Mouse (Mus musculus): Measurements from ENCODE around the gene Bcar1.

The Bcar1 gene

DNA sequence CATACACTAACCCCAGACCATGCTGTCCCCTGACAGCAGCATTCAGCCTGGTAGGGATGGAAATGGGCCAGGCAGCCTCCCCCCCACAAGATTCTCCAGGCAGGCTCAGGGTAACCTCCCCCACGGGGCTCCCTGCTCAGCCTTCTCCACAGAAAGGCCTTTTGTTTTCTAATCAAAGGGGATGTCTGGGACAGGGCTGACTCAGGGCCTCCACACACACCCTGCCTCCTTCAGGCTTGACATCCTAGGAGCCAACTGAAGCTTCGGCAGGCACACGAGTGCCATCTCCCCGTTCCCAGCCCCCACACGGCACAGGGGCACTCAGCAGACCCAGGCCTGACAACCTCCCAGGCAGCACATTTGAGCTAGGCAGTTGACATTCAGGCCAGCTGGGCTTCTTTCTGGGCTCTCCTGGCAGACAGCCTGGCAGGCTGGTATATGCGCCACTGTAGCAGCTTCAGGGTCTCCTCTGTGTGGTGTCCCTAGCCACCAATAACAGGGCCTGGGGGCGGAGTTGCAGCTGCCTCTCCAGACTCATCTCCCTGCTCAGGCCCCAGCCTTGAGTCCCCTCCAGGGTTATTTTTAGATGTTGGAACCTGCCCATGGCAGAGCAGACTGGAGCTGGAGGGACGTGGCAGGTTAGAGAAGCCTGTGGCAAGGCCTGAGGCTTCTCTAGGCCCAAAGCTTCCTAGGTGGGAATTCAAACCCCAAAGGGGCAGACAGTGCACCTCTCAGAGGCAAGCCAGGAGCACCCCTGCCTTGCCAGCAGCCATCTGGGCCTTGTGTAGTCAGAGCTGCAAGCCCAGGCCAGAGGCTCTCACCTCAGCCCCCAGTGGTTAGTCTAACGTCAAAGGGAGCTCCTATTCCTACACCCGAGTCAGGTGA is 26.8 kb downstream of the Bcar1 start:
- DNase-seq (ENCODE audit: low read depth, low spot score): no peak

GRCm38 (mm10) chr8:111715514-111715913 is 28.1 kb downstream of the Bcar1 start:
- no peak for DNase-seq (ENCODE audit: low read depth, low spot score)

- DNase-seq (ENCODE audit: low read depth, low spot score): no peak
These were observed 29.3 kb downstream of the Bcar1 start for GRCm38 (mm10) chr8:111714295-111714694.

DNA sequence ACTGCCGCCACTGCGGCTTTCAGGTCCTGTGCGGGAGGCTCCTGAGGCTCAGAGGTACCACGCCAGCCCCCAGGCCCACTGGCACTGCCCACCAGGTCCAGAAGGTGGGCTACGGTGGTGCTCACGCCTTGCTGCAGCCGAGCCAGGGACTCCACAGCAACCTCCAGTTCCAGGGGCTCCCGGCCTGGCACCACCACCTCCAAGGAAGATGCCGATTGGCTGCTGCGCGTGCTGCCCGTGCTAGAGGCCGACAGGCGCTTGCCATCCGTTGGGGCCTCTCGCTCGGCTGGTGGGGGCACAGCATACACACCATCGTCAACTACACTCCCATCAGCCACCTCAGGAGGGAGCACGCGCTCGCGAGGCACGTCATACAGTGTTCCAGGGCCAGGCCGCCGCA is 29.8 kb downstream of the Bcar1 start:
- DNase-seq (ENCODE audit: low read depth, low spot score): no peak

DNA sequence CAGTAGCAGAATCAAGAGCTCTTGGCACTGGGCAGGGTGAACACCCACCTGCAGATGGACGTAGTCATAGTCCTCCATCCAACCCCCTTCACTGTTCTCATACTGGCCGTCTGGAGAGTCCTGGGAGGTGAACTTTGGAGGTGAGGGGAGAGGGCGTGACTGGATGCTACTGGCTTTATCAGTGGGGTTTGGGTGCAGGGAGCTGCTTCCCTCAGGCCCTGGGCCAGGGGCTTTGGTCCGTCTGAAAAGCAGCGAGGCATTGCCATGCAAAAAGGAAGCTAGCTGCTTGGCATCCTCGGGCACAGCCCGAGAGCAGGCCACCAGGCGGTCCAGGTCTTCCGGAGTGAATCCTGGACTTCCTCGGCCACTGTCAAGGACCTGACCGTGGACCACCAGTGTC is 30.3 kb downstream of the Bcar1 start:
- no peak for DNase-seq (ENCODE audit: low read depth, low spot score)

DNA sequence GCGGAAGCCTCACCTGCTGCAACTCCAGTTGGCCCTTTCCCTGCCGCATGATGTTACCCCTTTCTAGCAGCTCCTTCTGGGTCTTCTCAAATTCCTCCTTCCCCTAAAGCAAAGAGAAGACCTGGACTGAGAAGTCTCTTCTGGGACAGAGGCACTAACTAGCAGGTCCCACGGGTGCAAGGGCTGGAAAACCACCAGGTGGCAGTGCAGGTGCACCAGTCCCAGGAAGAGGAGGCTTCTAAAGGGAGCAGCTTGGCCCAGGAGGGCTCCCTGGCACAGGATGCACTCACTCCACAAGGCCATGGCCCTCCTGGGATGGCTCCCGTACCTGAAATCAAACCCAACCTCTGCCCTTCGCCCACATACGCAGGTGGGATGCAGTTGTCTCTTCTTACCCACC is 31.0 kb downstream of the Bcar1 start:
- peak; percentile 49 for DNase-seq (ENCODE audit: low read depth, low spot score)

GRCm38 (mm10) chr8:111712135-111712534 is 31.5 kb downstream of the Bcar1 start:
- no peak for DNase-seq (ENCODE audit: low read depth, low spot score)

- DNase-seq (ENCODE audit: low read depth, low spot score): no peak
These were observed 32.7 kb downstream of the Bcar1 start for GRCm38 (mm10) chr8:111710777-111711485.

DNA sequence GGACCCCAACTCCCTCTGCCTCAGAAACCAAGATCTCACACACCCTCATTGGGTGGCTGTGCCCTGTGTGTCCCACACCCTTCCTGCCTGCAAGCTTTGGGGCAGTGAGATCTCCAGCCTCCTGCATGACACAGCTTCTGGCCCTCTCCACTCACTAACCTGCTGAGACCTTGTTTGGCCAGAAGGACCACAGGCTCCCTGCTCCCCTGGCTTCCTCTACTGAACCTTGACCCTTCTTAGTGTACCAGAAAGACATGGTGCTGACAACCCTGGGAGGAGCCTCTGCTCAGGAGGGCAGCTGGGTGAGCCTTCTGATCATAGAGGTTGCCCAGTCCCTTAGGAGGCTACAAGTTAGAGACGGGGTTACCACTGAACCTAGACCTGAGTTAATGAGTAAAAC is 34.4 kb downstream of the Bcar1 start:
- no peak for DNase-seq (ENCODE audit: low read depth, low spot score)

- DNase-seq (ENCODE audit: low read depth, low spot score): no peak
These were observed 35.3 kb downstream of the Bcar1 start for GRCm38 (mm10) chr8:111708265-111708664.

- DNase-seq (ENCODE audit: low read depth, low spot score): no peak
These were observed 37.9 kb downstream of the Bcar1 start for GRCm38 (mm10) chr8:111705699-111706098.

DNA sequence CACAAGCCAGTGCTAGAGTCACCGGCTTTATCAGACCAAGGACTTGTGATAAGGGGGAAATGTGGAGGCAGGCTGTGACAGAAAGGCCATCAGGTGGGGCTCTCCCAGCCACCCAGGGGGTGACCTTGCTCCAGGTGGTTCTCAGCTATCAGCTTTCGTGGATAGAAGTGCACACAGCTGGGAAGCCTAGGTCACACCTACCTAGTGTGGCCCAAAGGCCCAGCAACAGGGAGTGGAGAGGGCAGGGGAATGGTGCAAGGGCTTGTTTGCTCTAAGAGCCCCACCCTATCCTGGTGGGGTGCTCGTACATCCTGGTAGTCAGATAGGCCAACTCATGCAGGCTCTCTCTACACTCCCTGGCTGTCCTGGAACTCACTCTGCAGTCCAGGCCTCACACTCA is 38.4 kb downstream of the Bcar1 start:
- no peak for DNase-seq (ENCODE audit: low read depth, low spot score)

DNA sequence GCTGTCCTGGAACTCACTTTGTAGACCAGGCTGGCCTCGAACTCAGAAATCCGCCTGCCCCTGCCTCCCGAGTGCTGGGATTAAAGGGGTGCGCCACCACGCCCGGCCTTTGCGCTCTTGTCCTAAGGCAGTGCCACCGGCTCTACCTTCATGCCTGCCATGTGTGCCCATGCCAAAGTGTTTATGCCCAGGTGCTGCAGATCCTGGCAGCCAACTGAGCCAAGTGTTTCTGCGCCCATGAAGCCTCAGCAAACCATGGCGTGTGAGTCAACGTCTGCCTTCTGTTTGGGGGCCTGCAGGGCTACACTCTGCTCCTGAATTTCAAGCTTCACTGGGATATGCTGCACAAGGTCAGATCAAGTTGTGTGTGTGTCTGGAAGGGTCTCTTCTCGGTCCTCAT is 39.0 kb downstream of the Bcar1 start:
- no peak for DNase-seq (ENCODE audit: low read depth, low spot score)

DNA sequence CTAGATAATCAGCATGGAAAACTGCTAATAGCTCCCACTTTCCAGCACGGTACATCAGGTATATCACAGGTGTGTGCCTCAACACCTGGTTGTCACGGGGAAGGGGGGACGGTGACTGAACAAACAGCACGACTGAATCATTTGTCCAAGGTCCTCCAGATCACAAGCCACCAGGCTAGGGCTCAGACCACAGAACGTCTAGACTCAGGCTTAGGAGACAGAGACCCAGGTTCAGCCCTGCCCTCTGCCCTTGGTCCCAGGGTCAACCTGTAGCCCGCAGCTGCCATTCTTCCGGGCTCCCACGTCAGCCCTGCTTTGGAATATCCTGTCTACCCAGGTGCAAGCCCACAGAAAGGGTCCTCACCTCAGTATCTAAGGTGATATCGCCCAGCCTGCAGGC is 42.2 kb downstream of the Bcar1 start:
- no peak for DNase-seq (ENCODE audit: low read depth, low spot score)

GRCm38 (mm10) chr8:111700740-111701139 is 42.9 kb downstream of the Bcar1 start:
- DNase-seq (ENCODE audit: low read depth, low spot score): no peak

- DNase-seq (ENCODE audit: low read depth, low spot score): no peak
These were observed 43.4 kb downstream of the Bcar1 start for GRCm38 (mm10) chr8:111700201-111700600.

- no peak for DNase-seq (ENCODE audit: low read depth, low spot score)
These were observed 44.6 kb downstream of the Bcar1 start for GRCm38 (mm10) chr8:111699035-111699434.

DNA sequence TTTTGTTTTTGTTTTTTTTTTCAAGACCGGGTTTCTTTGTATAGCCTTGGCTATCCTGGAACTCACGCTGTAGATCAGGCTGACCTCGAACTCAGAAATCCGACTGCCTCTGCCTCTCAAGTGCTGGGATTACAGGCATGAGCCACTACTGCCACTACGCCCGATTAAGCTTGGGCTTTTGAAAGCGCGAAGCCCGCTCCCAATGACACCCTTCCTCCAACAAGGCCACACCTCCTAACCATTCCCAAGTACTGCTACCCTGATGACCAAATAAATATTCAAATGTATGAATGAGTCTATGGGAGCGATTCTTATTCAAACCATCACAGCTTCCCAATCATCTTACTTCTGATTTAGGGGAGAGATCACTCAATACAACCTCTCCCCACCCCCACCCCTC is 46.0 kb downstream of the Bcar1 start:
- DNase-seq (ENCODE audit: low read depth, low spot score): no peak

- DNase-seq (ENCODE audit: low read depth, low spot score): no peak
These were observed 48.2 kb downstream of the Bcar1 start for GRCm38 (mm10) chr8:111695441-111695840.

DNA sequence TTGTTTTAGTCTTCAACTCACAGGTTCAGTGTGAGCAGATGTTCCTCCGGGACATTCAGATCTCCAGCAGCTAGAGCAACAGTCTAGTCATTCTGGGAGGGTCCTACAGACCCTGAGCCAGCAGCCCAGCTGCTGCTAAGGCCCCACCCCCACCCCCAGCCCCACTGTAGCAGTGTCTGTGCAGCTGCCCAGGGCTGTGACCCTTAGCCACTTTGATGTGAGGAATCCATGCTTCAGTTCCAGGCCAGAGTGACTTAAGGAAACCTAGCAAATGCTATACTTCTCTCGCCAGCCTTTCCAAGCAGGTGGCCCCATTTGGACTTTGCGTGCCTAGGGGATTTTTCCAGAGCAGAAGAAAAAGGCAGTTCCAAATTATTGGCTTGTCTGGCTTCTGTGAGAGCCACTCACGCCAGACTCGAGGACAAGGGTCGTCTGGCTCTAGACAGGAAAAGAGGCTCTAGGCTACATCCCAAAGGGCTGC is 50.3 kb downstream of the Bcar1 start:
- DNase-seq (ENCODE audit: low read depth, low spot score): no peak

- DNase-seq (ENCODE audit: low read depth, low spot score): no peak
These were observed 52.6 kb downstream of the Bcar1 start, which contains the start of gene Ctrb1 for GRCm38 (mm10) chr8:111690960-111691445. Gene Ctrb1 (minus strand): TSS chr8:111691010.

DNA sequence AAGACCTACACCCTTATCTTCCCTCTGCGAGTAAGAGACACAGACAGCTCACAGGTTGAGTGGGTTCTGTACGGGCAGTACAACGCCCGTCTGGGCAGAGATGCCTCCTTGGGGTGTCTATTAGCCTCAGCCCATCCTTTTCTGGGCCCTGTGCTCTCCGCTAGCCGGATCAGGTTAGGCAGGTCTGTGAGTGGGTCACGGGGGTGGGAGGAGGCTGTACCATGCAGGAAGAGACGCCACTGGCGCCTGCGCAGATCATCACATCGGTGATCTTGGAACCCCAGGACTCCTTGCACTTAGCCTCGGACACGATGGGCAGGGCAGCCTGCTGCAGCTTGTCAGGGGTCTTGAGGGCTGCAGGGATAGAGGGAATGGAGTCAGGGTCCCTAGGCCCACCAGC is 56.7 kb downstream of the Bcar1 start:
- DNase-seq (ENCODE audit: low read depth, low spot score): no peak

- DNase-seq (ENCODE audit: low read depth, low spot score): no peak
These were observed 61.1 kb downstream of the Bcar1 start for GRCm38 (mm10) chr8:111682521-111682920.

Data from forelimb bud, embryonic 11.5 days (tissue).